Mouse (Mus musculus): Measurements from ENCODE around the gene Dvl3. TPM values are rescaled to one million over a fixed set of nuclear protein-coding genes. Genes with fewer than 3 reads are reported as not detected.
A peak's percentile ranks its signal among the peaks of the same experiment; 100 is the strongest.

The Dvl3 gene
- total RNA-seq, 2 experiments from 2014 or later = 77.2 to 78.9 TPM

DNA sequence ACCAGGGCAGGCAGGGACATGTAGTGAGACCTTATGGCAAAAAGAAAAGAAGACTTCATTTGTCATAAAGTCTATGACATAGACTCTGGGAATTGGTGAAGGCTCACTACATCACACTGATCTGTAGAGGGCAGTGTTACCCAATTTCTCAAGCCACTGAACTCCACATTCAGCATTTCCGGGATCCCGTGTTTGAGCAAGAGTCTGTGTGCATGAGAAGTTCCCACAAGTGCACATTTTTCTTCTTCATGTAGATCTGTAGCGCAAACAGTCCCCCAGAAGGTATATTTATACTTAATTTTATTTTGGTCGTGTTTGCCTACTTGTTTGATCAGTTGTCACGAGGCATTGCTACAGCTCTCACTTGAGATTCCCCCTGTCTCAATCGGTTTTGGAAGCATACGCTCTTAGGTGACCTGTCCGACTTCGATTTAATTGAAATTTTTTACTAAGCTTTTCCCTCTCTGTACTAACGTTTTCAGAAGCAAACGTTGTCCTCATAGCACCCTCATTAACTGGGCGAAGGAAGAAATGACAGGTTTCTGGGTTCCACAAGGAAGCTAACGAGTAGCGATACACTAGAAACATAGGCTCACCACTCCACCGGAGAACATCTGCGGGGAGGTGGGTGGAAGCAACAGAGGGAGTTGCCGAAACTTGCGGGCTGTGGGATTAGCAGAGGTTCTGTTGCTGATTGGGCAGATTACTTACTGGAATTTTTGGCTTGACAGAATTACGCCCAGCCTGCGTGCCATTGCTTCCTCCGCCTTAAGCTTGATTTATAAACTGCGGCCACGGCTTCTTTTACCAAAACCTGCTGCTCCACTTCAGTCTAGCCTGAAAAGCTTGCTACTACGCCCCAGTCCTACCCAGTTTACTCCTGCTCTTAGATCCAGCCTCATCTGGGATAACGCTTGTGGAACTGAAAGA is 19.8 kb upstream of the Dvl3 start:
- peak; percentile 42 to 78 for DNase-seq (ENCODE audit: low spot score in 2 of 2)

- DNase-seq (ENCODE audit: low spot score in 2 of 2) = no peak
Measured at GRCm38 (mm10) chr16:20497980-20498676, 18.7 kb upstream of the Dvl3 start.

- DNase-seq (ENCODE audit: low spot score in 2 of 2) = peak; percentile 88 to 95
Measured at GRCm38 (mm10) chr16:20498677-20499475, 17.9 kb upstream of the Dvl3 start, which contains the start of gene Eif2b5. TSS of gene Eif2b5 (plus strand) at chr16:20498817.

DNA sequence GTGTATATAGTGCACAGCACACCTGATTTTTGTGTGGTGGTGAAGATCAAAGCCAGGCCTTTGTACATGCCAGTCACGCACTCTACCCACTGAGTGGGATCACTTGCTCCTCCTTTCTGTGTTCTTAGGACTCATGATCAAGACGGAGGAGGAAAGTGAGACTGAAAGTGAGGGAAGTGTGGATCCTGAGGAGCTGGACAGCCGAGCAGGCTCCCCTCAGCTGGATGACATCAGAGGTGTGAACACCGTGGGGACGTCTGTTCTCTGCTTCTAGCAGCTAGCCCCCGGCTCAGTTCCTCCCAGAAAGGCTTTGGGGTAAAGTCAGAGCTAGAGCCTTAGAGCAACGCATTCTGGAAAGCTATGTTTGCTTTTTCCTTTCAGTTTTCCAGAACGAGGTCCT is 10.8 kb upstream of the Dvl3 start:
- DNase-seq (ENCODE audit: low spot score in 2 of 2) = no peak

- no peak for DNase-seq (ENCODE audit: low spot score in 2 of 2)
Measured at GRCm38 (mm10) chr16:20509349-20509748, 7.4 kb upstream of the Dvl3 start.

GRCm38 (mm10) chr16:20511277-20511847 is 5.4 kb upstream of the Dvl3 start:
- no peak for DNase-seq (ENCODE audit: low spot score in 2 of 2)

GRCm38 (mm10) chr16:20516032-20516431 is 750 bp upstream of the Dvl3 start:
- no peak for DNase-seq (ENCODE audit: low spot score in 2 of 2)

- DNase-seq (ENCODE audit: low spot score in 2 of 2) = no peak
Measured at GRCm38 (mm10) chr16:20517216-20517615, 434 bp downstream of the Dvl3 start.

DNA sequence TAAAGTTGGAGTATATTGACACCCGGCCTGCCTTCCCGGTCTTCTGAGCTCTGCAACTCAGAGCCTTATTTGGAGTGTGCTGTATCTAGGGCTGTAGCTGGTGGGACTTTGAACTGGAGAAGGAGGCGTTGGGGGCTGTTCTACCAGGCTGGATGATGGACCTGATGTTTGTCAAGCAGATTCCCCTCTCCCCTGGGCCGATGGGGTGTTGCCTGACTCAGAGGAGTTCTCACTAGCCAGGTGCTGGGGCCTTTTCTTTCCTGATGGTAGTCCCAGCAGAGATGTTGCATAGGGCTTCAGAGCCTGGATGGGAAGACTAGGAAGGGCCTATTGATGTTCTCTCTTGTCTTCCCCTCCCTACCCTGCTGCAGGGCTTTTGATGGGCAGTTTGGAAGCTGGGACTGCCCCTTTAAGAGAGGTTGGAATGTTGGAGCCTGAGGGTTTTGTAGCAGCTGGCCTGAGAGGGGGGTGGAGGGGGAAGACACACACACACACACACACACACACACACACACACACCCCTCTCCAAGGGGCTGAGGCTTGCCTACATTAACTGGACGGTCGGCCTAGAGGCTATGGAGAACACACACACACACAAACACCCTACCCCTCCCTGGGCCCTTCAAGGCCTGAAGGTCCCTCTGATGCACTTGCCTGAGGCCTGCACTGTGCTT is 1.1 kb downstream of the Dvl3 start:
- DNase-seq (ENCODE audit: low spot score in 2 of 2) = no peak

DNA sequence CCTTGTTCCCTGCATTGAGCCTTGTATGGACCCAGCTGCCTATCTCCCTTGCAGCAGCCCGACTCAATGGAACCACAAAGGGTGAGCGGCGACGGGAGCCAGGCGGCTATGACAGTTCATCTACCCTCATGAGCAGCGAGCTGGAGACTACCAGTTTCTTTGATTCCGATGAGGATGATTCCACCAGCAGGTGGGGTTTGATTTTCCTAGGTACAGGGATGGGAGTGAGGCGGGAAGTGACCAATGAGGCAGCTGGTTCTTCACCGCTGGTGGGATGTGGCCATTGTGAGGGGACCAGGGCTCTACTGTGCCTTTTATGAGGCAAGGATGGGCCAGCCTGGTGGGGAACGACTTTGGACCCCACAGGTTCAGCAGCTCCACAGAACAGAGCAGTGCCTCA is 7.1 kb downstream of the Dvl3 start:
- DNase-seq (ENCODE audit: low spot score in 2 of 2) = no peak

DNA sequence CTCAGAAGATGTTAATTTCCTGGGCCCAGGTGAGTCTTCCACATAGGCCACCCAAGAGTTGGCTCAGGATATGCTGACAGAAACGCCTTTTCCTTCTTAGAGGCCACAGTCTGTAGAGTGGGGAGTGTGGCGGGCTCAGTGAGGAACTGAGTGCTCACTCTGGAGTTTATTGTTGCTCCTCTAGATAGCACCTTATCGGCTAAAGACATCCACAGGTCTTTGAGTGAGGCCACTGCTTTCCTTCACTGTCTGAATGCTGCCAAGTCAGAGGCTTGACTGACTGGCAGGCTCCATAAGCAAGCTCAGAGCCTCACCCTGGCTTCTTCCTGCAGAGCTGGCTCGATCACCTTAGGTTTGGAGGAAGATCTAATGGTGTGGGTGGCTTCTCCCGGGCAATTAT is 12.0 kb downstream of the Dvl3 start:
- no peak for DNase-seq (ENCODE audit: low spot score in 2 of 2)

GRCm38 (mm10) chr16:20529375-20529774 is 12.6 kb downstream of the Dvl3 start:
- DNase-seq (ENCODE audit: low spot score in 2 of 2) = no peak

DNA sequence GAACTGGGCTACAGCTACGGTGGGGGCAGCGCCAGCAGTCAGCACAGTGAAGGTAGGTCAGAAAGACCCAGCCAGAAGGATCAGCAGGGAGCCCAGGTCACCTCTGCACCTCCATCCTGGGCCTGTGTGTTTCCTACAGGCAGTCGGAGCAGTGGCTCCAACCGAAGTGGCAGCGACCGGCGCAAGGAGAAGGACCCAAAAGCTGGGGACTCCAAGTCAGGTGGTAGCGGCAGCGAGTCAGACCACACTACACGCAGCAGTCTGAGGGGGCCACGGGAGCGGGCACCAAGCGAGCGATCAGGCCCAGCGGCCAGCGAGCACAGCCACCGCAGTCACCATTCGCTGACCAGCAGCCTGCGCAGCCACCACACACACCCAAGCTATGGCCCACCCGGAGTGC is 14.2 kb downstream of the Dvl3 start:
- DNase-seq (ENCODE audit: low spot score in 2 of 2) = no peak

DNA sequence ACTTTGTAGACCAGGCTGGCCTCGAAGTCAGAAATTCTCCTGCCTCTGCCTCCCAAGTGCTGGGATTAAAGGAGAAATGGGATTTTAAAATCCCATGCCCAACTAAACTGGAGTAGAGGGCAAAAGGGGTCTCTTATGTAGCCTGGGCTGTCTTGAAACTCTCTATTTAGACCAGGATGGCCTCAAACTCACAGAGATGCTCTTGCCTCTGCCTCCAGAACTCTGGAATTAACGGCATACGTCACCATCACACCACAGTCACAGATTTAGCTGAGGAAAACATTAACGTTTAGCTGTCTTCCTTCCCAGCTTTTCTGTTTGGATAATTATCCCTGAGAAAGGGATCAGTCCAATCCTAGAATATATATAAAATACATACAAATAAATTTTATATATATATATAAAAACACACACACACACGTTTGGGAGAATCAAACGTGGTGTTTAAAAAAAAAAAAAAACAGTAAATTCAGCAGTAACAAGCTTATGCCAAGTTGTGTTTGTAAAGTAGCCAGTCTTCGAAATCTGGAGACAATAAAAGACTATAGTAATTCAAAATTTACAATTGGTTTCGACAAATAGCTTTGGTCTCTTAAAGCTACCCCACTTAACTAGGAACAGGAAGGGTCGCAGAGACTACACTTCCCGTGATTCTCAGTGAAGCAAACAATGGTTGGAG is 18.0 kb downstream of the Dvl3 start:
- no peak for DNase-seq (ENCODE audit: low spot score in 2 of 2)

- DNase-seq (ENCODE audit: low spot score in 2 of 2) = peak; percentile 89 to 99
Measured at GRCm38 (mm10) chr16:20535296-20536080, 18.7 kb downstream of the Dvl3 start, which contains the start of gene Ap2m1. TSS of gene Ap2m1 (plus strand) at chr16:20535478.

DNA sequence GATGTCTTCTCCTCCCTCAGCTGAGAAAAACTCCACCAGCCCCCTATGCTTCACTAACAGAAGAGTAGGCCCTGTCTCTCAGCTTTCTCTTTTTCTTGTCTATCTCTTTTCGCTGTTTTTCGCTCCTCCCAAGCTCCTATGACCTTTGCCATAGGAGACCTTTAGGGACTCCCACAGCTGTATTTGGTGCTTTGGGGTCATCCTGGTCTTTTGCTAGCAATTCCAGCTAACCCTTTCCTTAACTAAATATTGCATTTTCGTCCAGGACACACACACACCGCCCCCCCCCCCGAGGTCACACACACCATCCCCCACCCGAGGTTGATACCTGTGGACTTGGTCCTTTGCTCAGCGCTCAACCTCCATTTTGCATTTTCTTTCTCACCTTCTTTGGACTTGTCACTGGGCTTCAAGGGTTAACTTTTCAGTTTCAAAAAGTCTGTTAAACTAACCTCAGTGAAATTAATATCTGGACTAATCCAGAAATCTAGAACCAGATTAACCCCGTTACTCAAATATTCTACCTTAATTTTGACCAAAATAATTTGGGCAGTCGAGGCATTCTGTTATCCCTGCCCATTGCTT is 19.4 kb downstream of the Dvl3 start:
- no peak for DNase-seq (ENCODE audit: low spot score in 2 of 2)

- no peak for DNase-seq (ENCODE audit: low spot score in 2 of 2)
Measured at GRCm38 (mm10) chr16:20537071-20537471, 20.3 kb downstream of the Dvl3 start.

GRCm38 (mm10) chr16:20537601-20538320 is 21.0 kb downstream of the Dvl3 start:
- no peak for DNase-seq (ENCODE audit: low spot score in 2 of 2)

Data from layer of hippocampus, postnatal 14 days (tissue).